Mouse (Mus musculus) natural killer cell, adult 2 months (primary cell): Measurements from ENCODE around the gene Megf11.

Experiments used
- DNase-seq, 2 experiments: peaks; one replicate each; pipeline ENCODE4 v3.0.0; 2022; ENCODE audit warnings: low spot score in 2 of 2

Megf11 gene

GRCm38 (mm10) chr9:64520747-64521283, 135.4 kb downstream of the Megf11 start:
- DNase-seq = no peak

- no peak for DNase-seq
Measured at GRCm38 (mm10) chr9:64523264-64524045, 138.0 kb downstream of the Megf11 start.

GRCm38 (mm10) chr9:64528061-64528460, 142.6 kb downstream of the Megf11 start:
- DNase-seq = no peak

- DNase-seq = no peak
Measured at GRCm38 (mm10) chr9:64528595-64528994, 143.2 kb downstream of the Megf11 start.

- no peak for DNase-seq
Measured at GRCm38 (mm10) chr9:64531935-64532334, 146.5 kb downstream of the Megf11 start.

- DNase-seq = no peak
Measured at GRCm38 (mm10) chr9:64532711-64533242, 147.4 kb downstream of the Megf11 start.

GRCm38 (mm10) chr9:64533488-64534119, 148.2 kb downstream of the Megf11 start:
- no peak for DNase-seq

GRCm38 (mm10) chr9:64534313-64534712, 148.9 kb downstream of the Megf11 start:
- DNase-seq = no peak

- DNase-seq = no peak
Measured at GRCm38 (mm10) chr9:64534856-64535539, 149.6 kb downstream of the Megf11 start.

GRCm38 (mm10) chr9:64537821-64538220, 152.4 kb downstream of the Megf11 start:
- no peak for DNase-seq

- no peak for DNase-seq
Measured at GRCm38 (mm10) chr9:64542246-64542645, 156.8 kb downstream of the Megf11 start.

- DNase-seq = no peak
Measured at GRCm38 (mm10) chr9:64543125-64543524, 157.7 kb downstream of the Megf11 start.

GRCm38 (mm10) chr9:64546344-64546991, 161.0 kb downstream of the Megf11 start:
- no peak for DNase-seq

GRCm38 (mm10) chr9:64548332-64548731, 162.9 kb downstream of the Megf11 start:
- no peak for DNase-seq

- no peak for DNase-seq
Measured at GRCm38 (mm10) chr9:64551307-64551706, 165.9 kb downstream of the Megf11 start.

- no peak for DNase-seq
Measured at GRCm38 (mm10) chr9:64552046-64552445, 166.6 kb downstream of the Megf11 start.

GRCm38 (mm10) chr9:64553441-64553840, 168.0 kb downstream of the Megf11 start:
- DNase-seq = no peak

- no peak for DNase-seq
Measured at GRCm38 (mm10) chr9:64555620-64556019, 170.2 kb downstream of the Megf11 start.

- DNase-seq = no peak
Measured at GRCm38 (mm10) chr9:64557110-64557745, 171.8 kb downstream of the Megf11 start.

- DNase-seq = no peak
Measured at GRCm38 (mm10) chr9:64557846-64558530, 172.6 kb downstream of the Megf11 start.
